Mouse (Mus musculus) forebrain, embryonic 11.5 days (tissue): ENCODE data around the gene Sowaha. TPM values are rescaled to one million over a fixed set of nuclear protein-coding genes. Genes with fewer than 3 reads are reported as not detected.

Source experiments
- ATAC-seq: fragments of 200-750 bp; cut with Nextera tagmentation; replicated peaks from 2 replicates; pipeline ENCODE4 v1.8.0; 2017; ENCODE audit warnings: moderate TSS enrichment; ENCODE audit not compliant: low FRiP score
- DNase-seq: peaks from one replicate; pipeline ENCODE4 v3.0.0-alpha.2; 2017; ENCODE audit warnings: low spot score
- H3K27ac ChIP-seq: fragments of 300-500 bp; sonication (generic); 2 replicates; pipeline ENCODE4 v1.5.1; 2014; ENCODE audit warnings: low read depth, low read length
- H3K27me3 ChIP-seq: fragments of 300-500 bp; sonication (generic); 2 replicates; pipeline ENCODE4 v1.6.1; 2014; ENCODE audit warnings: mild to moderate bottlenecking, low read length, mixed read lengths; ENCODE audit not compliant: control insufficient read depth, insufficient read depth
- H3K36me3 ChIP-seq: fragments of 300-500 bp; sonication (generic); 2 replicates; pipeline ENCODE4 v1.6.1; 2014; ENCODE audit warnings: mild to moderate bottlenecking, low read length, moderate library complexity, mixed read lengths; ENCODE audit not compliant: control insufficient read depth, insufficient read depth
- H3K4me1 ChIP-seq: fragments of 300-500 bp; sonication (generic); replicated peaks from 2 replicates; pipeline ENCODE4 v1.6.1; 2014; ENCODE audit warnings: low read length, mixed read lengths; ENCODE audit not compliant: control insufficient read depth, insufficient read depth
- H3K4me2 ChIP-seq: fragments of 300-500 bp; sonication (generic); 2 replicates; pipeline ENCODE4 v1.6.1; 2014; ENCODE audit warnings: low read depth, mild to moderate bottlenecking, low read length, moderate library complexity, mixed read lengths; ENCODE audit not compliant: severe bottlenecking
- H3K4me3 ChIP-seq: fragments of 300-500 bp; sonication (generic); 2 replicates; pipeline ENCODE4 v1.5.1; 2014; ENCODE audit warnings: low read depth, low read length
- H3K9ac ChIP-seq: fragments of 300-500 bp; sonication (generic); 2 replicates; pipeline ENCODE4 v1.6.1; 2014; ENCODE audit warnings: low read length
- H3K9me3 ChIP-seq: fragments of 300-500 bp; sonication (generic); 2 replicates; pipeline ENCODE4 v1.6.1; 2016; ENCODE audit warnings: low read length, mixed read lengths; ENCODE audit not compliant: control insufficient read depth
- WGBS: fragments of 180-500 bp; shearing (Covaris S2); extraction: QIAGEN DNeasy Blood & Tissue Kit; methylation state at CpG from one replicate; pipeline ENCODE4 v1.1.7; 2014; 5-methylcytosine and 5-hydroxymethylcytosine counted together
- polyA plus RNA-seq: library from polyadenylated mRNA; unstranded; fragments of >200 nt; fragmentation: Nextera tagmentation; extraction: Ambion mirVana; gene quantifications from 2 replicates; pipeline ENCODE4 v1.2.1, GENCODE M21; 2014

Gene Sowaha
- 0.76 and 0.77 TPM in 2 replicates for polyA plus RNA-seq

DNA sequence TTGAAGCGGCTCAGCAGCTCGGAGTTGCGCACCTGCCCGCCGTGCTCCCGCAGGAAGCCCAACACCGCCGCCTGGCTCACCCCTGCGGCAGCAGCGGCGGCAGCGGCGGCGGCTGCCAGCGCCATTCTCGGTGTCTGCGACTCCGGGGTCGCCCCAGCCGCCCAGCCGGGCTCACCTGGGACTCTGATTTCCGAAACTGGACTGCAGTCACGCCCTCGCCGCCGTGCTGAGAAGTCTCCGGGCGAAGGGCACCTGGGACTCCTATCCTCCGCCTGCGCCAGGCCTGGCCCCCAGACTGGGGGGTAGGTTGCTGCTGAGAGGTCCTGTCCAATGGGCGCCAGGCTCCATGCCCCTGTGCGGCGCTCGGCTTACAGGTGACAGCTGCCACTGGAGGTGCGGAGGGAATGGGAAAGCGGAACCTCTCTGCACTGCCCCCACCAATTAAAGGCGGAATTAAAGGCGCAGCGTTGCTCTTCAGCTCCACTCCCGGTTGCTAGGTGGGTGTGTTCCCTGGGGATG, at the start of gene Sowaha, which contains the start of gene Gm9945:
Gene Sowaha (minus strand): TSS at position 492 of the 519 bp plus-strand sequence.
Gene Gm9945 (plus strand): TSS at position 384 of the 519 bp plus-strand sequence.
- no peak for ATAC-seq
- Histone ChIP-seq H3K27me3 (peaks cover 40% of the 10 kb centered on the region), H3K27ac (no peak within 1 kb of the TSS), H3K9ac (peak within 1 kb of the TSS; percentile 16), H3K9me3 (peaks cover 5% of the 10 kb centered on the region; the same call in 1 of the 2 replicates), H3K4me1 (peaks cover 17% of the 10 kb centered on the region), H3K36me3 (no peaks in the 10 kb centered on the region), H3K4me3 (peak within 1 kb of the TSS; percentile 42), H3K4me2 (peak within 1 kb of the TSS; percentile 64)
- 6% methylated on average over 40 of the region's 40 CpGs for WGBS
- DNase-seq = peak; percentile 67

DNA sequence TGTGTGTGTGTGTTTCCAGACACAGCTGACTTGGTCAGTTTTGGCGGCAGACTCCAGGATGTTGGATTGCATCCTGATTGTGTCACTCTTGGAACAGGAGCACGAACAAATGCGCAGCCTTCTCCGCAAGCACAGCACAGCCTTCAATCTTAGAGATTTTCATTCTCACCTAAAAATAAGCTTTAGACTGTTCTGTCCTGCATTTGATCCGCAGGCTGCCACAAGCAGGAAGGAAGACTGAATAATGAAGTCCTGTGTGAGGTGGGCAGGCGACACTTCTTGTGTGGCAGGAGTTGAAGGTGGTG, 49.1 kb upstream of the Sowaha start:
- no peak for DNase-seq
- Histone ChIP-seq H3K4me2 (no peak overlapping the region), H3K36me3 (no peaks in the 10 kb centered on the region; the same call in 1 of the 2 replicates), H3K4me3 (no peak overlapping the region), H3K27me3 (no peaks in the 10 kb centered on the region), H3K9ac (no peak overlapping the region), H3K27ac (no peak overlapping the region), H3K4me1 (0 out of 2 replicates have a peak, but pooled peaks cover 2% of the 10 kb centered on the region), H3K9me3 (no peaks in the 10 kb centered on the region)
- ATAC-seq = no peak
- WGBS = 75% methylated on average over 6 of the region's 6 CpGs

DNA sequence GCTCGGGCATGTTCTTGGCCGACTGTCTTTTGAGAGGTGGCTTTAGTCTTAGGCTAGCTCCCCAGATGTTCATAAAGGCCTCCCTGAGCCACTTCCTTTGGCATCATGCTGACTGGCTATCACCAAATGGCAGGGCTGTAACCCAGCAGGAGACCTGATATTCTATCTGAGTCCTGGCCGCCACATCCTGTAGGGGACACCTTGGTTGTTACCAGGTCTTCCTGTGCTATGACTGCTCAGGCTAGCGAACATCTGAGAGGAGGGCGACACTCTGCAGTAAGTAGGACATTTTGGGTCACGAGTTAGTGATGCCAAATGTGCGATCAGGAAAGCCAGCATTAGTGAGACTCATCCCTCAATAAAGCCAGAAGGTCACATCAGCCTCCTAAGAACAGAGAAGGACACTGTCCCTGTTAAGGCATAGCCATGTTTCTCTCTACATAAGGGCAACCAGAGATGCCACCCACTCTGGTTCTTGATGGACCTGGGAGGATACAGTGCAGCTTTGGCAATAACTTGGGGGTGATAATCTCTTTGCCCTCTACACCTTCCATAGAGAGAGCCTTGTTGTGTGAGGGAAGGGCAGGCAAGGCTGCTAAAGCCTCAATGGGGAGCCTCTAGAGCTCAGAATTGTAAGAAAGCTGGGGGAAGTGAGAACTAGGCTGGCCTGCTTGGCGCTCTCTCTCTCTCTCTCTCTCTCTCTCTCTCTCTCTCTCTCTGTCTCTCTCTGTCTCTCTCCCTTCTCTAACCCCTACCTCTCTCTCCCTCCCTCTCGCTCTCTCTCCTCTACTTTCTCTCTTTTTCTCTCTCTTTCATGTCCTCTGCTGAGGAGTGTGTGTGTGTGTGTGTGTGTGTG, 48.6 kb upstream of the Sowaha start:
- 0 out of 2 replicates have a peak, but pooled peaks cover 2% of the 10 kb centered on the region for H3K4me1 ChIP-seq
- ATAC-seq (no peak), DNase-seq (no peak)
- WGBS = 85% methylated on average over 9 of the region's 9 CpGs
- no peak overlapping the region for H3K4me3 ChIP-seq
- no peak overlapping the region for H3K27ac ChIP-seq
- H3K9me3 ChIP-seq = no peaks in the 10 kb centered on the region
- H3K4me2 ChIP-seq = no peak overlapping the region
- H3K27me3 ChIP-seq = no peaks in the 10 kb centered on the region
- no peak overlapping the region for H3K9ac ChIP-seq
- H3K36me3 ChIP-seq = no peaks in the 10 kb centered on the region

DNA sequence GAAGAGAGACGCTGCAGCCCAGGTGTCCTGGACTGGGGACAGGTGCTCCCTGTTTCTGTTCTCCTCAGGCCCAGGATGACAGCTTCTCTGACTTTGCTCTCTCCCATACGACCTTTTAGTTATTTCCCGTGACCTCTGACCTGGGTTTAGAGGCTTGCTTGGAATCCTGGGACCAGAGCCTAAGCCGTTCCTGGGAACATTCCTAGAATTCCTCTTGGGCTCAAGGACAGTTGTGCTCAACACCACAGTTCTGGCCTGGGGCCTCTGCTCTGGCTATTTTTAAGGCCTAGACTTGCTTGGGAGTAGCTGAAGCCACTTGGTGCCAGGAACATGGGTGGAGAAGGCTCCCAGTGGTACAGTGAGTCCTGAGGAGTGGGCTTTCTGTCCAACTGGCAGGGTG, 45.4 kb upstream of the Sowaha start:
- Histone ChIP-seq H3K27me3 (no peaks in the 10 kb centered on the region), H3K9ac (no peak overlapping the region), H3K36me3 (no peaks in the 10 kb centered on the region), H3K9me3 (no peaks in the 10 kb centered on the region), H3K27ac (no peak overlapping the region), H3K4me3 (no peak overlapping the region), H3K4me2 (no peak overlapping the region), H3K4me1 (0 out of 2 replicates have a peak, but pooled peaks cover 8% of the 10 kb centered on the region)
- DNase-seq = no peak
- ATAC-seq = no peak
- 32% methylated on average over 4 of the region's 4 CpGs for WGBS

DNA sequence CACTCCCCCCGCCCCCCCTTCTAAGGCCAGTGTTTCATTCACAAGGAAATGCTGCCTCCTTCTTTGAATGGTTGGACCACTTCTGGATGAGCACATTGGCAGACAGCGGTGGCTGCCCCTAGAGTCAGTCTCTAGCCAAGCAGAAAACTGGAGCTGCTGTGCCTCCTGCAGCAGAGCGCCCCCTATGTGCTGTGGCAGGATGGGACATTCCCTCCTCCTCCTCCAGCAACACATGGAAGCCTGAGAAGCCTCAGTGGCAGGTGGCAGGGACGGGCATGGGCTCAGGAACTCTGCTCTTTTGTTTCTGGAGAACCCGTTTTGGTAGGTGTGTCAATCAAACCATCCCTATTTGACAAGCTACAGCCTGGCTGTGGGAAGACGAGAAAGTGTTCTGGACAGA, 44.8 kb upstream of the Sowaha start:
- Histone ChIP-seq H3K4me1 (0 out of 2 replicates have a peak, but pooled peaks cover 11% of the 10 kb centered on the region), H3K9me3 (no peaks in the 10 kb centered on the region), H3K4me3 (no peak overlapping the region), H3K27ac (no peak overlapping the region), H3K27me3 (no peaks in the 10 kb centered on the region), H3K9ac (no peak overlapping the region), H3K4me2 (no peak overlapping the region), H3K36me3 (no peaks in the 10 kb centered on the region)
- 59% methylated on average over 6 of the region's 6 CpGs for WGBS
- no peak for DNase-seq
- ATAC-seq = no peak

DNA sequence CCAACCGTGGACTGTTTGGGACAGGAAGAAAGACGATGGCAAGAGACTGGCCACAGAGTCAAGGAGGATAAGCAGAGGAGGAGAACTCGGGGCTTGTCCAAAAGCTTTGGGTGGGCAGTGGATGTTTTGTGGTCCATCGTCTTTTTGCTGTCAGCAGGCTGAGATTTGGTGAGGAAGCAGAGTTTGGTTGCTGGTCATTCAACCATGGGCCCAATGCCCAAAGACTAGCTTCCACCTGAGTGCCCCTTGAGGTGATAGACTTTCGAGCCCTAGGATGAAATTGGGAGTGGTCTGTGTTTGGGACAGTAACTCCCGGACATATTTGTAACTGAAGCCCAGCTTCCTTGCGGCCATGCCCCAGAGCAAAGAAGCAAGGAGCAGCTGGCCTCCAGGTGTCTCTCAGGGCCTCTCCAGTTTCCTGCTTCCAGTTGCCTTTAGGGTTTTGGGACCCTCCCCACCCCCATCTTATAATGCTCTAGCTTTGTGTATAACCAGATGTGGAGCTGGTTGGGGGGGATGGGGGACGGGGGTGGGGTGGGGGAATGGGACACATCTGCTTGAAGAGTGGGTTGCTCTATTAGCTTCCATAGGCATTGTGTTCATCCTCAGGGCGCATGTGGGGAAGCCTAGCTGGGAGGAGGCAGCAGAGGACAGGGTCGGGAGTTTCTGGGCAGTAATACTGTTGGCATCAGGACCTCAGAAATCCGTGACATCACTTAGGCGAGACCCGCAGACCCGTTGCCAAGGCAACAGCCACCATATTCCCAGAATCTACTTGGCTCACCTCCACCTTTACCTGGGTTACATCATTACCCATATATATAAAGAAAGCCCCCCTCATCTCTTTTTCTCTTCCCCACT, 43.7 kb upstream of the Sowaha start:
- Histone ChIP-seq H3K4me1 (0 out of 2 replicates have a peak, but pooled peaks cover 11% of the 10 kb centered on the region), H3K27ac (no peak overlapping the region), H3K9me3 (no peaks in the 10 kb centered on the region), H3K9ac (no peak overlapping the region), H3K4me2 (no peak overlapping the region), H3K27me3 (no peaks in the 10 kb centered on the region), H3K36me3 (no peaks in the 10 kb centered on the region), H3K4me3 (no peak overlapping the region)
- DNase-seq (no peak), ATAC-seq (no peak)
- 87% methylated on average over 14 of the region's 14 CpGs for WGBS

DNA sequence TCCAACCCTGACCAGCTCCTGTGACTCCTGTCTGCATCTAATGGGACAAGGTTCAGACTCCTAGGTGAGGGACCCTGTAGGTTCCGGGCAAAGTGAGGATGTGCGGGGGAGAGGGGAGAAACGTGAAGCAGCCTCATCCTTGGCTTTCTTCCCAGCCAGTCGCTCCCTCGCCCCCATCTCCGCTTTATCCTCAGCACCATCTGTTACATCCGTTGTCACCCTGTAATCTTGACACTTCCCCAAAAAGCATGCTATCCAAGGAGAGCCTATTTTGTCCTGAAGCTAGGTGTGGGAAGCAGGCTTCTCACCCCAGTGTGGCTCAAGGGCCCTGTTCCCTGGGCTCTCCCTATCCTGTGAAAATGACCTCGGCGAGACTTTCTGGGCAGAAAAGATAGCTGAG, 42.9 kb upstream of the Sowaha start:
- Histone ChIP-seq H3K27me3 (no peaks in the 10 kb centered on the region), H3K9me3 (no peaks in the 10 kb centered on the region), H3K4me1 (0 out of 2 replicates have a peak, but pooled peaks cover 11% of the 10 kb centered on the region), H3K36me3 (no peaks in the 10 kb centered on the region), H3K9ac (no peak overlapping the region), H3K4me2 (no peak overlapping the region), H3K27ac (no peak overlapping the region), H3K4me3 (no peak overlapping the region)
- ATAC-seq (no peak), DNase-seq (no peak)
- WGBS = 90% methylated on average over 9 of the region's 9 CpGs

DNA sequence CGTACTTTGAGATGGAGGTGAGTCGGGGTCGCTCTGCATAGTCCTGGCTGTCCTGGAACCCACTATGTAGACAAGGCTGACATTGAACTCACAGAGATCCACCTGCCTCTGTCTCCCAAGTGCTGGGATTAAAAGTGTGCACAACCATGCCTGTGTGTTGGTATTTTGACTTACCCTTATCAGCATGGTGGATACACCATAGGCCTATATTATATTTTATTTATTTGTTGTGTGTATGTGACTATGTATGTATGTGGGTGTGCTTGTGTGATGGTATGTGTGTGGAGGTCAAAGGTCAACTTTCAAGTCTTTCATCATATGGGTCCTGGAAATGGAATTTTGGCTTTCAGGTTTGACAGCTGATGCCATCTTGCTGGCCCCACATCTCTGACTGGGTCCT, 42.3 kb upstream of the Sowaha start:
- H3K4me2 ChIP-seq = no peak overlapping the region
- H3K9ac ChIP-seq = no peak overlapping the region
- 97% methylated on average over 3 of the region's 3 CpGs for WGBS
- no peaks in the 10 kb centered on the region for H3K9me3 ChIP-seq
- no peak for ATAC-seq
- no peak for DNase-seq
- no peaks in the 10 kb centered on the region for H3K27me3 ChIP-seq
- 0 out of 2 replicates have a peak, but pooled peaks cover 11% of the 10 kb centered on the region for H3K4me1 ChIP-seq
- no peaks in the 10 kb centered on the region for H3K36me3 ChIP-seq
- no peak overlapping the region for H3K4me3 ChIP-seq
- H3K27ac ChIP-seq = no peak overlapping the region
